Comparison of ENCODE assay signal across 10 mouse cellular contexts in the genomic region with DNA sequence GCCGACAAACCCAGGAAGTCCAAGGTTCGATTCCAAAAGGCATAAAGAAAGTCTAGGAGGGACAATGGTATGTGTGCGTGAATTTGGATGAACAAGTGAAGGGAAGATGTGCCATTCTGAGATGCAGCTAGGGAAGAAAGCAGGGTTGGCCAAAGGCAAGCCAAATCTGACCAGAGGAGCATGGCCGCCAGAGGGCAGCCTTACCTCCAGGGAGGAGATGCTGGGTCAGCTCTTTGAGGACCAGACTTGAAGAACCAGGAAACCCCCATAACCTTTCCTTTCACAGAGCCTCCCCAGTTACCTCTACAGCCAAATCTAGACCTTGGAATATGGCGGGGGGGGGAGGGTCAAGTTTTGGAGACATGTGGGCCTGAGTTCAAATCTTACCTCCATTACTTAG.
DNase-seq lines count a peak whose midpoint lies in the region; ATAC-seq and TF ChIP-seq lines count a peak whose summit lies in the region.
"Had no signal": no experiment of that assay in that cellular context is flagged by ENCODE, and none has a peak within 500 bp of the region (broad histone marks: within the 10 kb centered on the region; RNA-seq: fewer than 3 reads in every experiment).

No protein-coding gene starts in this region.

- no peak for TF ChIP-seq POLR2A in cortical plate, adult 2 months (IDR thresholded peaks at IDR 0.05; ENCODE audit: extremely low read depth, insufficient read depth, low read length)

- no peaks in the 10 kb centered on the region for H3K9me3 ChIP-seq in hindbrain, embryonic 11.5 days (ENCODE audit: control insufficient read depth, low read length)
- H3K9me3 ChIP-seq in hindbrain, embryonic 12.5 days (replicated peaks) = no peaks in the 10 kb centered on the region
- H3K9me3 ChIP-seq: embryonic facial prominence, embryonic 13.5 days; limb, embryonic 12.5 days had no signal

- no peaks in the 10 kb centered on the region for H3K36me3 ChIP-seq in hindbrain, embryonic 11.5 days (ENCODE audit: control insufficient read depth, insufficient read depth, low read length)
- no peaks in the 10 kb centered on the region for H3K36me3 ChIP-seq in hindbrain, embryonic 12.5 days
- H3K36me3 ChIP-seq: embryonic facial prominence, embryonic 13.5 days; limb, embryonic 12.5 days had no signal

- peak; percentile 79 for DNase-seq in hindbrain, embryonic 11.5 days (ENCODE audit: low spot score)
- peak; percentile 61 to 65 for DNase-seq in B cell, adult 2 months
- DNase-seq in Muller cell, postnatal 12 days (ENCODE audit: inconsistent ontology term) = peak; percentile 32
- peak in 1 of 2 experiments; percentile 54 for DNase-seq in layer of hippocampus, adult 2 months (ENCODE audit: low spot score in 2 of 2)
- DNase-seq in retina, postnatal 1 day = peak; percentile 74
- DNase-seq in T-cell, adult 2 months (ENCODE audit: low spot score) = no peak

- H3K4me1 ChIP-seq in hindbrain, embryonic 11.5 days (replicated peaks; ENCODE audit: control insufficient read depth, insufficient read depth, low read length) = no peaks in the 10 kb centered on the region
- H3K4me1 ChIP-seq in hindbrain, embryonic 12.5 days = 0 out of 2 replicates have a peak, but pooled peaks cover 7% of the 10 kb centered on the region
- no peaks in the 10 kb centered on the region for H3K4me1 ChIP-seq in cortical plate, adult 2 months (ENCODE audit: control insufficient read depth, insufficient read depth, low read length)
- H3K4me1 ChIP-seq: embryonic facial prominence, embryonic 13.5 days; limb, embryonic 12.5 days had no signal

- TF ChIP-seq CTCF in cortical plate, adult 2 months (IDR thresholded peaks at IDR 0.05; ENCODE audit: extremely low read depth, insufficient read depth, low read length) = peak; percentile 69
- peak; percentile 79 for TF ChIP-seq CTCF in layer of hippocampus, adult 2 months (conservative IDR thresholded peaks at IDR 0.05)

- no peak for ATAC-seq in hindbrain, embryonic 11.5 days (ENCODE audit: low FRiP score)
- ATAC-seq in hindbrain, embryonic 12.5 days (ENCODE audit: low FRiP score) = no peak

- no peak overlapping the region for H3K4me2 ChIP-seq in hindbrain, embryonic 11.5 days (replicated peaks; ENCODE audit: low read depth, low read length)
- H3K4me2 ChIP-seq in hindbrain, embryonic 12.5 days (replicated peaks) = no peak overlapping the region
- H3K4me2 ChIP-seq: embryonic facial prominence, embryonic 13.5 days; limb, embryonic 12.5 days had no signal

- no peak overlapping the region for H3K4me3 ChIP-seq in hindbrain, embryonic 11.5 days (ENCODE audit: low read depth, low read length)
- H3K4me3 ChIP-seq in hindbrain, embryonic 12.5 days = no peak overlapping the region
- H3K4me3 ChIP-seq in cortical plate, adult 2 months (ENCODE audit: insufficient read depth, low read length) = no peak overlapping the region
- no peak overlapping the region for H3K4me3 ChIP-seq in layer of hippocampus, adult 2 months
- H3K4me3 ChIP-seq: embryonic facial prominence, embryonic 13.5 days; limb, embryonic 12.5 days had no signal

- 54% methylated on average over 5 of the region's 5 CpGs for WGBS in hindbrain, embryonic 11.5 days
- WGBS in hindbrain, embryonic 12.5 days = 46% methylated on average over 5 of the region's 5 CpGs

- no peak overlapping the region for H3K27ac ChIP-seq in hindbrain, embryonic 11.5 days (ENCODE audit: low read depth, low read length)
- no peak overlapping the region for H3K27ac ChIP-seq in hindbrain, embryonic 12.5 days
- no peak overlapping the region for H3K27ac ChIP-seq in cortical plate, adult 2 months (ENCODE audit: insufficient read depth, low read length)
- H3K27ac ChIP-seq in layer of hippocampus, adult 2 months = no peak overlapping the region
- H3K27ac ChIP-seq: embryonic facial prominence, embryonic 13.5 days; limb, embryonic 12.5 days had no signal

- H3K9ac ChIP-seq in hindbrain, embryonic 11.5 days (ENCODE audit: low read depth, low read length) = no peak overlapping the region
- no peak overlapping the region for H3K9ac ChIP-seq in hindbrain, embryonic 12.5 days
- H3K9ac ChIP-seq: embryonic facial prominence, embryonic 13.5 days; limb, embryonic 12.5 days had no signal

- no peaks in the 10 kb centered on the region for H3K27me3 ChIP-seq in hindbrain, embryonic 11.5 days (ENCODE audit: control insufficient read depth, insufficient read depth, low read length)
- peaks cover 4% of the 10 kb centered on the region; the same call in 1 of the 2 replicates for H3K27me3 ChIP-seq in hindbrain, embryonic 12.5 days
